Mouse (Mus musculus): ENCODE results near the gene Ccdc85b. TPM values are rescaled to one million over a fixed set of nuclear protein-coding genes. Genes with fewer than 3 reads are reported as not detected.

Ccdc85b gene
- total and polyA plus RNA-seq, 3 experiments: 3.0 to 13.1 (median 3.3) TPM

- peaks cover 9% of the 10 kb centered on the region for H3K27me3 ChIP-seq (ENCODE audit: insufficient read depth, low read length)
Observed at GRCm38 (mm10) chr19:5483386-5484359, 26.0 kb upstream of the Ccdc85b start.

GRCm38 (mm10) chr19:5481398-5481797 is 23.7 kb upstream of the Ccdc85b start:
- peaks cover 25% of the 10 kb centered on the region for H3K4me1 ChIP-seq (ENCODE audit: insufficient read depth, low read depth, low read length)
- ATAC-seq (ENCODE audit: extremely low read depth, insufficient number of reproducible peaks, low FRiP score, poor library complexity, severe bottlenecking) (no peak), DNase-seq (ENCODE audit: low spot score) (no peak)
- TF ChIP-seq TAL1 (conservative IDR thresholded peaks at IDR 0.05; ENCODE audit: low read depth, low read length): no peak
- no peak for TF ChIP-seq POLR2AphosphoS5 (IDR thresholded peaks at IDR 0.05; ENCODE audit: insufficient replicate concordance, low read depth, low read length)
- peaks cover 24% of the 10 kb centered on the region for H3K27me3 ChIP-seq (ENCODE audit: insufficient read depth, low read length)
- peaks cover 51% of the 10 kb centered on the region for H3K36me3 ChIP-seq (replicated peaks)
- H3K9me3 ChIP-seq (replicated peaks): no peaks in the 10 kb centered on the region
- no peak overlapping the region for H3K4me3 ChIP-seq (ENCODE audit: low read depth, low read length)

More at GRCm38 (mm10) chr19:5483386-5484359, 26.0 kb upstream of the Ccdc85b start:
- Histone ChIP-seq H3K4me1 (ENCODE audit: insufficient read depth, low read depth, low read length) (peaks cover 43% of the 10 kb centered on the region), H3K9me3 (replicated peaks) (no peaks in the 10 kb centered on the region), H3K4me3 (ENCODE audit: low read depth, low read length) (no peak overlapping the region), H3K36me3 (replicated peaks) (peaks cover 59% of the 10 kb centered on the region)
- ATAC-seq (ENCODE audit: extremely low read depth, insufficient number of reproducible peaks, low FRiP score, poor library complexity, severe bottlenecking) (no peak), DNase-seq (ENCODE audit: low spot score) (no peak)
- no peak for TF ChIP-seq POLR2AphosphoS5 (IDR thresholded peaks at IDR 0.05; ENCODE audit: insufficient replicate concordance, low read depth, low read length)
- TF ChIP-seq GATA2 (IDR thresholded peaks at IDR 0.05; ENCODE audit: borderline replicate concordance, low read depth, low read length): no peak
- no peak for TF ChIP-seq TAL1 (conservative IDR thresholded peaks at IDR 0.05; ENCODE audit: low read depth, low read length)
- no peak for TF ChIP-seq CTCF (IDR thresholded peaks at IDR 0.05; ENCODE audit: low read depth, low read length)
- TF ChIP-seq GATA1 (IDR thresholded peaks at IDR 0.05; ENCODE audit: borderline replicate concordance, low read length): no peak

- no peak for ATAC-seq (ENCODE audit: extremely low read depth, insufficient number of reproducible peaks, low FRiP score, poor library complexity, severe bottlenecking)
- H3K4me1 ChIP-seq (ENCODE audit: insufficient read depth, low read depth, low read length): peaks cover 17% of the 10 kb centered on the region
- H3K4me3 ChIP-seq (ENCODE audit: low read depth, low read length): no peak overlapping the region
- TF ChIP-seq POLR2AphosphoS5 (IDR thresholded peaks at IDR 0.05; ENCODE audit: insufficient replicate concordance, low read depth, low read length): no peak
- no peak for TF ChIP-seq TAL1 (conservative IDR thresholded peaks at IDR 0.05; ENCODE audit: low read depth, low read length)
- no peak for TF ChIP-seq GATA1 (IDR thresholded peaks at IDR 0.05; ENCODE audit: borderline replicate concordance, low read length)
- TF ChIP-seq GATA2 (IDR thresholded peaks at IDR 0.05; ENCODE audit: borderline replicate concordance, low read depth, low read length): no peak
- no peak for TF ChIP-seq CTCF (IDR thresholded peaks at IDR 0.05; ENCODE audit: low read depth, low read length)
- H3K27me3 ChIP-seq (ENCODE audit: insufficient read depth, low read length): peaks cover 37% of the 10 kb centered on the region
- no peaks in the 10 kb centered on the region for H3K9me3 ChIP-seq (replicated peaks)
- H3K36me3 ChIP-seq (replicated peaks): peaks cover 37% of the 10 kb centered on the region
- no peak for DNase-seq (ENCODE audit: low spot score)
Observed at GRCm38 (mm10) chr19:5480016-5480415, 22.3 kb upstream of the Ccdc85b start.

- H3K27me3 ChIP-seq (ENCODE audit: insufficient read depth, low read length): peaks cover 56% of the 10 kb centered on the region
- TF ChIP-seq GATA2 (IDR thresholded peaks at IDR 0.05; ENCODE audit: borderline replicate concordance, low read depth, low read length): no peak
- no peak for TF ChIP-seq TAL1 (conservative IDR thresholded peaks at IDR 0.05; ENCODE audit: low read depth, low read length)
- TF ChIP-seq CTCF (IDR thresholded peaks at IDR 0.05; ENCODE audit: low read depth, low read length): no peak
- no peak for TF ChIP-seq GATA1 (IDR thresholded peaks at IDR 0.05; ENCODE audit: borderline replicate concordance, low read length)
- no peak for TF ChIP-seq POLR2AphosphoS5 (IDR thresholded peaks at IDR 0.05; ENCODE audit: insufficient replicate concordance, low read depth, low read length)
- ATAC-seq (ENCODE audit: extremely low read depth, insufficient number of reproducible peaks, low FRiP score, poor library complexity, severe bottlenecking) (no peak), DNase-seq (ENCODE audit: low spot score) (no peak)
- H3K4me1 ChIP-seq (ENCODE audit: insufficient read depth, low read depth, low read length): peaks cover 16% of the 10 kb centered on the region
- H3K36me3 ChIP-seq (replicated peaks): peaks cover 15% of the 10 kb centered on the region
- H3K9me3 ChIP-seq (replicated peaks): no peaks in the 10 kb centered on the region
- no peak overlapping the region for H3K4me3 ChIP-seq (ENCODE audit: low read depth, low read length)
Observed at GRCm38 (mm10) chr19:5477668-5478300, 20.1 kb upstream of the Ccdc85b start.

- Histone ChIP-seq H3K36me3 (replicated peaks) (peaks cover 9% of the 10 kb centered on the region), H3K27me3 (ENCODE audit: insufficient read depth, low read length) (peaks cover 56% of the 10 kb centered on the region), H3K4me1 (ENCODE audit: insufficient read depth, low read depth, low read length) (peaks cover 16% of the 10 kb centered on the region), H3K9me3 (replicated peaks) (no peaks in the 10 kb centered on the region), H3K4me3 (ENCODE audit: low read depth, low read length) (no peak overlapping the region)
- no peak for DNase-seq (ENCODE audit: low spot score)
- TF ChIP-seq GATA2 (IDR thresholded peaks at IDR 0.05; ENCODE audit: borderline replicate concordance, low read depth, low read length) (no peak), POLR2AphosphoS5 (IDR thresholded peaks at IDR 0.05; ENCODE audit: insufficient replicate concordance, low read depth, low read length) (no peak), CTCF (IDR thresholded peaks at IDR 0.05; ENCODE audit: low read depth, low read length) (no peak), GATA1 (IDR thresholded peaks at IDR 0.05; ENCODE audit: borderline replicate concordance, low read length) (no peak), TAL1 (conservative IDR thresholded peaks at IDR 0.05; ENCODE audit: low read depth, low read length) (no peak)
- no peak for ATAC-seq (ENCODE audit: extremely low read depth, insufficient number of reproducible peaks, low FRiP score, poor library complexity, severe bottlenecking)
Observed at GRCm38 (mm10) chr19:5477004-5477667, 19.4 kb upstream of the Ccdc85b start.

All from G1E (cell line).